Mouse (Mus musculus) ES-Bruce4 (cell line): Measurements from ENCODE around the gene Mrgpra2b.
"Not testable (repeated sequence)": the region's sequence is repeated elsewhere in the genome, so short reads cannot be mapped to it uniquely, and the experiment has no call there.

Experiments
- CTCF ChIP-seq: IDR thresholded peaks from one replicate; pipeline ENCODE4 v1.8.1; 2011; ENCODE audit warnings: low read depth, low read length
- POLR2A ChIP-seq: IDR thresholded peaks from one replicate; pipeline ENCODE4 v1.8.1; 2011; ENCODE audit warnings: low read length; ENCODE audit not compliant: insufficient read depth

- TF ChIP-seq CTCF, POLR2A: not testable (repeated sequence)
These were observed 76.6 kb downstream of the Mrgpra2b start, which contains the start of gene Mrgpra2a for GRCm38 (mm10) chr7:47452015-47452414.
